Mouse (Mus musculus): ENCODE data around the gene Gm42906. TPM values are rescaled to one million over a fixed set of nuclear protein-coding genes. Genes with fewer than 3 reads are reported as not detected.

Gene Gm42906
- polyA plus RNA-seq, 1 experiment from 2014 or later = not detected

GRCm38 (mm10) chr5:151127298-151127717, 300.7 kb downstream of the Gm42906 start:
- H3K4me2 ChIP-seq (replicated peaks) = no peak overlapping the region
- H3K9me3 ChIP-seq (replicated peaks) = no peaks in the 10 kb centered on the region
- no peak overlapping the region for H3K4me3 ChIP-seq
- H3K4me1 ChIP-seq = peaks cover 2% of the 10 kb centered on the region; the same call in 1 of the 2 replicates
- H3K27ac ChIP-seq = no peak overlapping the region
- no peaks in the 10 kb centered on the region for H3K36me3 ChIP-seq
- no peak overlapping the region for H3K9ac ChIP-seq
- WGBS = 70% methylated on average over 6 of the region's 6 CpGs
- H3K27me3 ChIP-seq = no peaks in the 10 kb centered on the region
- no peak for ATAC-seq (ENCODE audit: low FRiP score)

GRCm38 (mm10) chr5:151126608-151127005, 301.4 kb downstream of the Gm42906 start:
- H3K4me1 ChIP-seq = peaks cover 2% of the 10 kb centered on the region; the same call in 1 of the 2 replicates
- WGBS = 70% methylated on average over 10 of the region's 10 CpGs
- ATAC-seq (ENCODE audit: low FRiP score) = no peak
- no peak overlapping the region for H3K9ac ChIP-seq
- H3K9me3 ChIP-seq (replicated peaks) = no peaks in the 10 kb centered on the region
- no peaks in the 10 kb centered on the region for H3K27me3 ChIP-seq
- H3K4me3 ChIP-seq = no peak overlapping the region
- no peak overlapping the region for H3K4me2 ChIP-seq (replicated peaks)
- H3K36me3 ChIP-seq = no peaks in the 10 kb centered on the region
- H3K27ac ChIP-seq = no peak overlapping the region

GRCm38 (mm10) chr5:151125985-151126607, 301.9 kb downstream of the Gm42906 start:
- no peak overlapping the region; the same call in 1 of the 2 replicates for H3K4me2 ChIP-seq (replicated peaks)
- H3K36me3 ChIP-seq = no peaks in the 10 kb centered on the region
- H3K9ac ChIP-seq = no peak overlapping the region
- no peaks in the 10 kb centered on the region for H3K27me3 ChIP-seq
- WGBS = 51% methylated on average over 6 of the region's 6 CpGs
- no peak overlapping the region for H3K4me3 ChIP-seq
- ATAC-seq (ENCODE audit: low FRiP score) = 0 out of 2 replicates have a peak, but pooled peaks have one; percentile 32
- no peaks in the 10 kb centered on the region for H3K9me3 ChIP-seq (replicated peaks)
- H3K27ac ChIP-seq = no peak overlapping the region
- peaks cover 2% of the 10 kb centered on the region; the same call in 1 of the 2 replicates for H3K4me1 ChIP-seq

GRCm38 (mm10) chr5:151117846-151118245, 310.1 kb downstream of the Gm42906 start:
- Histone ChIP-seq H3K9me3 (replicated peaks) (no peaks in the 10 kb centered on the region), H3K27ac (no peak overlapping the region), H3K4me2 (replicated peaks) (no peak overlapping the region), H3K9ac (no peak overlapping the region), H3K4me3 (no peak overlapping the region), H3K27me3 (no peaks in the 10 kb centered on the region), H3K36me3 (no peaks in the 10 kb centered on the region), H3K4me1 (no peaks in the 10 kb centered on the region)
- WGBS = 87% methylated on average over 2 of the region's 2 CpGs
- ATAC-seq (ENCODE audit: low FRiP score) = no peak

- 95% methylated on average over 5 of the region's 5 CpGs for WGBS
- H3K9ac ChIP-seq = no peak overlapping the region
- H3K36me3 ChIP-seq = no peaks in the 10 kb centered on the region
- H3K4me3 ChIP-seq = no peak overlapping the region
- no peak for ATAC-seq (ENCODE audit: low FRiP score)
- no peaks in the 10 kb centered on the region for H3K4me1 ChIP-seq
- no peak overlapping the region for H3K4me2 ChIP-seq (replicated peaks)
- H3K27me3 ChIP-seq = no peaks in the 10 kb centered on the region
- no peak overlapping the region for H3K27ac ChIP-seq
- H3K9me3 ChIP-seq (replicated peaks) = no peaks in the 10 kb centered on the region
Measured at GRCm38 (mm10) chr5:151116192-151116887, 311.6 kb downstream of the Gm42906 start.

GRCm38 (mm10) chr5:151112743-151113142, 315.2 kb downstream of the Gm42906 start:
- Histone ChIP-seq H3K4me3 (no peak overlapping the region), H3K9ac (no peak overlapping the region), H3K4me2 (replicated peaks) (no peak overlapping the region), H3K36me3 (no peaks in the 10 kb centered on the region), H3K4me1 (peaks cover 9% of the 10 kb centered on the region), H3K9me3 (replicated peaks) (no peaks in the 10 kb centered on the region), H3K27ac (no peak overlapping the region), H3K27me3 (no peaks in the 10 kb centered on the region)
- 82% methylated on average over 9 of the region's 9 CpGs for WGBS
- no peak for ATAC-seq (ENCODE audit: low FRiP score)

GRCm38 (mm10) chr5:151111080-151111871, 316.7 kb downstream of the Gm42906 start:
- no peak overlapping the region for H3K9ac ChIP-seq
- no peaks in the 10 kb centered on the region for H3K9me3 ChIP-seq (replicated peaks)
- H3K36me3 ChIP-seq = no peaks in the 10 kb centered on the region
- no peak overlapping the region for H3K4me3 ChIP-seq
- WGBS = 88% methylated on average over 7 of the region's 7 CpGs
- no peak for ATAC-seq (ENCODE audit: low FRiP score)
- no peaks in the 10 kb centered on the region for H3K27me3 ChIP-seq
- no peak overlapping the region for H3K4me2 ChIP-seq (replicated peaks)
- no peak overlapping the region for H3K27ac ChIP-seq
- H3K4me1 ChIP-seq = peaks cover 9% of the 10 kb centered on the region

GRCm38 (mm10) chr5:151110461-151110908, 317.5 kb downstream of the Gm42906 start:
- ATAC-seq (ENCODE audit: low FRiP score) = no peak
- Histone ChIP-seq H3K9me3 (replicated peaks) (no peaks in the 10 kb centered on the region), H3K9ac (no peak overlapping the region), H3K27ac (no peak overlapping the region), H3K36me3 (no peaks in the 10 kb centered on the region), H3K4me2 (replicated peaks) (no peak overlapping the region), H3K4me1 (peaks cover 9% of the 10 kb centered on the region), H3K27me3 (no peaks in the 10 kb centered on the region), H3K4me3 (no peak overlapping the region)
- WGBS = 55% methylated on average over 6 of the region's 6 CpGs

GRCm38 (mm10) chr5:151109822-151110221, 318.1 kb downstream of the Gm42906 start:
- Histone ChIP-seq H3K4me1 (peaks cover 9% of the 10 kb centered on the region), H3K9me3 (replicated peaks) (no peaks in the 10 kb centered on the region), H3K27ac (no peak overlapping the region), H3K4me2 (replicated peaks) (no peak overlapping the region), H3K36me3 (no peaks in the 10 kb centered on the region), H3K27me3 (no peaks in the 10 kb centered on the region), H3K4me3 (no peak overlapping the region), H3K9ac (no peak overlapping the region)
- no peak for ATAC-seq (ENCODE audit: low FRiP score)
- WGBS = 82% methylated on average over 2 of the region's 2 CpGs

- Histone ChIP-seq H3K4me3 (no peak overlapping the region), H3K36me3 (no peaks in the 10 kb centered on the region), H3K27me3 (no peaks in the 10 kb centered on the region), H3K4me1 (peaks cover 13% of the 10 kb centered on the region), H3K4me2 (replicated peaks) (no peak overlapping the region), H3K27ac (no peak overlapping the region), H3K9me3 (replicated peaks) (no peaks in the 10 kb centered on the region), H3K9ac (no peak overlapping the region)
- ATAC-seq (ENCODE audit: low FRiP score) = no peak
- 81% methylated on average over 7 of the region's 7 CpGs for WGBS
Measured at GRCm38 (mm10) chr5:151108955-151109354, 319.0 kb downstream of the Gm42906 start.

- no peak overlapping the region for H3K27ac ChIP-seq
- ATAC-seq (ENCODE audit: low FRiP score) = no peak
- 60% methylated on average over 19 of the region's 19 CpGs for WGBS
Measured at GRCm38 (mm10) chr5:151108291-151108897, 319.6 kb downstream of the Gm42906 start.

GRCm38 (mm10) chr5:151106841-151107240, 321.1 kb downstream of the Gm42906 start:
- no peaks in the 10 kb centered on the region for H3K36me3 ChIP-seq
- no peaks in the 10 kb centered on the region for H3K9me3 ChIP-seq (replicated peaks)
- H3K27ac ChIP-seq = no peak overlapping the region
- H3K4me3 ChIP-seq = no peak overlapping the region
- H3K4me2 ChIP-seq (replicated peaks) = no peak overlapping the region
- no peak overlapping the region for H3K9ac ChIP-seq
- peaks cover 13% of the 10 kb centered on the region for H3K4me1 ChIP-seq
- 94% methylated on average over 3 of the region's 3 CpGs for WGBS
- ATAC-seq (ENCODE audit: low FRiP score) = no peak
- no peaks in the 10 kb centered on the region for H3K27me3 ChIP-seq

More at GRCm38 (mm10) chr5:151108291-151108897, 319.6 kb downstream of the Gm42906 start:
- Histone ChIP-seq H3K4me3 (no peak overlapping the region), H3K9me3 (replicated peaks) (no peaks in the 10 kb centered on the region), H3K4me2 (replicated peaks) (no peak overlapping the region; the same call in 1 of the 2 replicates), H3K36me3 (no peaks in the 10 kb centered on the region), H3K4me1 (peaks cover 13% of the 10 kb centered on the region), H3K9ac (no peak overlapping the region), H3K27me3 (no peaks in the 10 kb centered on the region)
